Mouse (Mus musculus): ENCODE measurements around the gene Tarm1.

DNA sequence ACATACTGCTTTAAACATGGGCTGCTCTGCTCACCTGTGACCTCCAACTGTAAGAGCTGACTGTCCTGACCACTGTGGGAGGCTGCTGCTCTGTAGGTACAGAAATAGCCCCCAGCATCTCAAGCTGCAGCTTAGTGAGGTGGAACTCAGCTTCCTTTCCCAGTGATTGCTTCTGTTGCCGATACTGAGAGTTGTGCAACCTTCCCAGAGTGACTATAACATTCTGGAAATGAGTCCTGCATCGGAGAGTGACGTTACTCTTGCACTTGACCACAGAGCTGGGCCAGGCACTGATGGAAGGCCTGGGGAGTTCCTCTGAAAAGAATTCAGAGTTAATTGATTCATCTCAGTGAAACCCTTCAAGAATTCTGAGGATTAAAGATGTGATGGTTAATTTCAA lies 29.6 kb downstream of the Tarm1 start:
- TF ChIP-seq CTCF (IDR thresholded peaks at IDR 0.05; ENCODE audit: borderline replicate concordance, insufficient read depth, low read depth, low read length) = no peak
- TF ChIP-seq POLR2A (IDR thresholded peaks at IDR 0.05; ENCODE audit: borderline replicate concordance, insufficient read depth, low read length) = no peak
